Mouse (Mus musculus) inflammation-experienced regulatory T-cells, adult 16 weeks (primary cell): Measurements from ENCODE around the gene Olfr301. TPM values are rescaled to one million over a fixed set of nuclear protein-coding genes. Genes with fewer than 3 reads are reported as not detected.

Experiments used
- polyA plus RNA-seq: library from polyadenylated mRNA; unstranded; fragments of 100-300 nt; shearing (Covaris generic); gene quantifications from one replicate; pipeline ENCODE4 v1.2.1, GENCODE M21; 2017

Olfr301 gene
- not detected for polyA plus RNA-seq

DNA sequence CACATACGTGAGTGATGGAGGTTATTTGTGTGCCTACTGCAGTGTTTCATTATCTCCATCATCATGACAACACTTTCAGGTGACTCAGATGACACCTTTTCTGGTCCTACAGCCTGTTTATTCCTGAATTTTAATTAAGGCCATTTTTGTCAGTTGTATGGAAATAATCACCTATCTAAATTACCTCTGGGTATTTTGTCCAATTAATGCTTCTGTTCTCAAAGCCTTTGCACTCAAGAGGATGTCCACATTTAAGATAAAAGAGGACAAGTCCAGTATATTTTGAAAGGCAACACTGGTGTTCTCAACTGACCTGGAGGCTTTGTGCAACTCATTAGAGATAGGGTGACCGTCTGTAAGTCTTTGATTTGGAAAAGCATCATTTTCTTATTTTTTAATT is at the start of gene Olfr301:
Olfr301 (plus strand) TSS at position 301 of the 400 bp plus-strand sequence.

DNA sequence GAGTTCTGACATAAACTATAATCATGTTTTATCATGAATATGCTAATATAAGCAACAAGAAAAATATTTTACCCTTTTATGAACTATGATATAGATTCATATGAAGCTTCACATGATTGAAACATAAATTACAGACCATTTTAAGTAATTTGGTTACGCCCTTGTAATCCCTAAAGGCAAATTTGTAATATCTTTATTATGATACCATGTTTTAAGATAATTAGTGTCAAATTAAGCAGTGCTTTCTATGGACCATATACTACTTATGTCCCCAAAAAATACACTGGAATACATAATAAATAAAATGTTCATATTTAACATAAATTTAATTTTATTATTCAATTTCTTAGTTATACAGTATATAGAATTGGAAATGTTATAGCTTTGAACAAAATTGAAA is 36.8 kb upstream of the Olfr301 start, which contains the start of gene Olfr305:
Olfr305 (minus strand) TSS at position 101 of the 400 bp plus-strand sequence.

DNA sequence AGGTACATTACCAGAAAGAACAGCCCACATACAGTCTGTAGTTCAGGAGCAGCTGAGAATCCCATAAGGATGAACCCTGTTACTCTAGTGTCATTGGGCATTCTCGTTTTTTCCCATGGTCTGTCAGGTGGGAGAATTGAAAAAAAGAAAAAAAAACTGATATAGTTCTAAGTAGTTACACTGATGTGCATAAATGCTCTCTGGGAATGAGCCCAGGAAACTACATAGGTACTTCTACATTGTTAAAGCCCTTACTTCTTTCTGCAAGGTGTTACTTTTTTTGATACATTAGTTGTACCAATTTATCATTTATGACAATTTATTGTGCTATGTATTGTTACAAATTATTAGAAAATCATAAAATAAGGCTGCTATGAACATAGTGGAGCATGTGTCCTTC is 17.1 kb upstream of the Olfr301 start, which contains the start of gene Olfr304:
Olfr304 (minus strand) TSS at position 101 of the 400 bp plus-strand sequence.

DNA sequence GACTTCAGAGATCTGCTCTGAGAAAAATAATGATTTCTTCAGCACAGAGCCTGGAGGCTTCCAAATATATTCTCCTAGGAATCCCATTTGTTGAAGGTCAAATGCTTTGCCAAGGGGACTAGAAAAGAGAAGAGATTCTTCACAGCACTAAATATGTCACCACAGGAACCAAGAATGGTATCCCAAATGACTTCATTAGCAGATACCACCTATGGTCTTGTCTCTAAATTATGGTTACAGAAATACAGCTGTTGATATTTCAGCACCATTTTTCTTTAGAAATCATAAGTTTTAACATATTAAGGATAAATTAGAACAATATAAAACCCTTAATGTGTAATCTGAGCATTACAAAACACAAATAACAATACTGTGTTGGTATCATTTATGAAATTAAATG is 6.0 kb upstream of the Olfr301 start, which contains the start of gene Olfr303:
Olfr303 (minus strand) TSS at position 101 of the 400 bp plus-strand sequence.

DNA sequence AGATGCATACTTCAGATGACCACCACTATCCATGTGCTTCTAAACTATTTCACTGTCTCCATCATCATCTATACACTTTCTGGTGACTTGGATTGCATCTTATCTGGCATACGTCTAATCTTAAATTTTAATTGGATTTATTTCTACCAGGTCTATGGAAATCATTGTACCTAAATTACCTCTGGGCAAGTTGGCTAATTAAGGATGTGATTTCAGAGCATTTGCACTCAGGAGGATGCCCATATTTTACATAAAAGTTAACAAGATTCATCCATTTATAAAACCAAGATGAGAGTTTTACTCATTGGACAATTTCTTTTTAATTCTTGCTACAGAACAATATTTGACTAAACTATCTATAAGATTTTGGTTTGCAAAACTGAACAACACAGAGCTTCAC is 56.0 kb downstream of the Olfr301 start, which contains the start of gene Olfr299:
Olfr299 (plus strand) TSS at position 301 of the 400 bp plus-strand sequence.

Other genes with a start within 250 kb of the Olfr301 start
- gene Vmn2r75, start 232.1 kb upstream of the Olfr301 start, polyA plus RNA-seq, result not detected
- 0.10 TPM for gene Vmn2r76, start 157.5 kb upstream of the Olfr301 start, polyA plus RNA-seq
- not detected for gene Olfr310, start 126.7 kb upstream of the Olfr301 start, polyA plus RNA-seq
- gene Olfr309, start 90.1 kb upstream of the Olfr301 start, polyA plus RNA-seq, result not detected
- gene Olfr308, start 78.2 kb upstream of the Olfr301 start, polyA plus RNA-seq, result not detected
- gene Olfr307, start 66.3 kb upstream of the Olfr301 start, polyA plus RNA-seq, result not detected
- not detected for gene Olfr305, start 36.9 kb upstream of the Olfr301 start, polyA plus RNA-seq
- gene Olfr304, start 17.2 kb upstream of the Olfr301 start, polyA plus RNA-seq, result not detected
- not detected for gene Olfr303, start 6.1 kb upstream of the Olfr301 start, polyA plus RNA-seq
- not detected for gene Olfr299, start 56.1 kb downstream of the Olfr301 start, polyA plus RNA-seq
- not detected for gene Olfr298, start 88.6 kb downstream of the Olfr301 start, polyA plus RNA-seq
- not detected for gene Olfr297, start 116.1 kb downstream of the Olfr301 start, polyA plus RNA-seq
- gene Olfr295, start 180.0 kb downstream of the Olfr301 start, polyA plus RNA-seq, result not detected
- not detected for gene Olfr294, start 212.8 kb downstream of the Olfr301 start, polyA plus RNA-seq
- not detected for gene Olfr293, start 245.2 kb downstream of the Olfr301 start, polyA plus RNA-seq